Comparison of ENCODE assay signal across 12 mouse cellular contexts in the genomic region with DNA sequence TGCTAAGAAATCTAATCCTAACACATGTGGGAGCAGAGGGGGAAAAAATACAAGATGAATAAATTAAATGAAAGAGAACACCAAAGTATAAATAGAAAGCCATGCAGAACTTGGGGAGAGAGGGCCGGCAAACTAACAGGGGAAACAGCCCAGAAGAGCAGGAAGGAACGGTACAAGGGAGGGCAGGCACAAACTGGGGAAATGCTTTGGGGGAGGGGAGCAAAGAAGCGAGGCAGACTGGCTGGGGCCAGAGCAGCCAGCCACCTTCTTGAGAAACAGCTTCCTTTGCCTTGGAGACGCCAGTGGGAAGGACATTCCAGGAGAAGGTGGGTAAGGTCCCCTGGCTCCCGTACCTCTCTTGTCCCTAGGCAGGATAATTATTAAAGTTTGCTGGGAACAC. TPM values are rescaled to one million over a fixed set of nuclear protein-coding genes. Genes with fewer than 3 reads are reported as not detected.
A peak's percentile ranks its signal among the peaks of the same experiment; 100 is the strongest.
DNase-seq lines count a peak whose midpoint lies in the region; ATAC-seq and TF ChIP-seq lines count a peak whose summit lies in the region.
"Had no signal": no experiment of that assay in that cellular context is flagged by ENCODE, and none has a peak within 500 bp of the region (broad histone marks: within the 10 kb centered on the region; RNA-seq: fewer than 3 reads in every experiment).

No protein-coding gene starts in this region.

- no peak for ATAC-seq in heart, postnatal 0 days (ENCODE audit: insufficient read depth, low read depth)
- ATAC-seq in embryonic facial prominence, embryonic 14.5 days (ENCODE audit: low read depth): peak; percentile 66

- H3K4me2 ChIP-seq in heart, postnatal 0 days (ENCODE audit: low read depth, low read length): 0 out of 2 replicates have a peak overlapping the region, but pooled peaks have one; percentile 7
- H3K4me2 ChIP-seq in embryonic facial prominence, embryonic 14.5 days (ENCODE audit: low read depth, low read length): peak overlapping the region; percentile 26

- no peak overlapping the region for H3K9ac ChIP-seq in heart, postnatal 0 days (replicated peaks; ENCODE audit: low read depth, low read length)
- no peak overlapping the region for H3K9ac ChIP-seq in embryonic facial prominence, embryonic 14.5 days (ENCODE audit: low read depth, low read length)

- no peak for DNase-seq in heart, postnatal 0 days (ENCODE audit: low spot score)
- no peak for DNase-seq in heart, adult 18-20 months
- DNase-seq in NIH3T3 (ENCODE audit: low read depth): peak; percentile 79
- DNase-seq in embryonic facial prominence, embryonic 14.5 days (ENCODE audit: low spot score): peak; percentile 60
- DNase-seq in liver: peak; percentile 14
- no peak for DNase-seq in adrenal gland, postnatal 14 days
- no peak for DNase-seq in gastrocnemius, postnatal 36 days
- no peak for DNase-seq in natural killer cell, adult 2 months (ENCODE audit: low spot score in 2 of 2)
- DNase-seq: adrenal gland, adult 8-10 months; cerebellum, postnatal 25 days; right cerebral cortex, adult 18-20 months had no signal

- no peaks in the 10 kb centered on the region for H3K27me3 ChIP-seq in heart, postnatal 0 days (ENCODE audit: control insufficient read depth, insufficient read depth, low read length)
- no peaks in the 10 kb centered on the region for H3K27me3 ChIP-seq in embryonic facial prominence, embryonic 14.5 days (replicated peaks; ENCODE audit: control insufficient read depth, insufficient read depth, low read length)

- H3K4me1 ChIP-seq in heart, postnatal 0 days (ENCODE audit: control insufficient read depth, insufficient read depth): no peaks in the 10 kb centered on the region
- peaks cover 13% of the 10 kb centered on the region for H3K4me1 ChIP-seq in embryonic facial prominence, embryonic 14.5 days (ENCODE audit: control insufficient read depth, insufficient read depth, low read length)

- intact Hi-C loops in gastrocnemius, postnatal 36 days (cut with DNase I): loop anchor here (10.0 kb wide), 1 partner anchor 1003 kb away; no protein-coding TSS in a partner anchor

- no peak for TF ChIP-seq EP300 in heart, postnatal 0 days (IDR thresholded peaks at IDR 0.05; ENCODE audit: low read depth)

- TF ChIP-seq CTCF in heart, postnatal 0 days (IDR thresholded peaks at IDR 0.05; ENCODE audit: low read depth): no peak

- H3K4me3 ChIP-seq in heart, postnatal 0 days (ENCODE audit: low read depth, low read length): no peak overlapping the region
- H3K4me3 ChIP-seq in embryonic facial prominence, embryonic 14.5 days (ENCODE audit: low read depth, low read length): no peak overlapping the region

- H3K9me3 ChIP-seq in heart, postnatal 0 days (replicated peaks; ENCODE audit: control insufficient read depth, low read length): no peaks in the 10 kb centered on the region
- H3K9me3 ChIP-seq in embryonic facial prominence, embryonic 14.5 days (ENCODE audit: control insufficient read depth, low read length): no peaks in the 10 kb centered on the region

- no peaks in the 10 kb centered on the region for H3K36me3 ChIP-seq in heart, postnatal 0 days (replicated peaks; ENCODE audit: control insufficient read depth, insufficient read depth, low read length)
- H3K36me3 ChIP-seq in embryonic facial prominence, embryonic 14.5 days (ENCODE audit: control insufficient read depth, insufficient read depth, low read length): peaks cover 54% of the 10 kb centered on the region

- WGBS in heart, postnatal 0 days: 27% methylated on average over 5 of the region's 5 CpGs
- 9% methylated on average over 5 of the region's 5 CpGs for WGBS in embryonic facial prominence, embryonic 14.5 days

- peak overlapping the region; percentile 44 for H3K27ac ChIP-seq in heart, postnatal 0 days (ENCODE audit: low read depth)
- peak overlapping the region; percentile 68 for H3K27ac ChIP-seq in embryonic facial prominence, embryonic 14.5 days (replicated peaks; ENCODE audit: low read depth, low read length)

RNA-seq across cellular contexts. Expression of gene Hmga2, which starts 14.5 kb away (rescaled TPM):
- 0.77 and 1.0 TPM in 2 replicates for total RNA-seq in heart, postnatal 0 days (2014; rRNA removed; ENCODE audit: low replicate concordance)
- polyA plus RNA-seq in heart, postnatal 0 days (2015; fragmentation: Nextera tagmentation; extraction: Ambion mirVana): 0.53 and 0.63 TPM in 2 replicates
- total RNA-seq in heart, adult 18-20 months (2021): not detected
- polyA plus RNA-seq in embryonic facial prominence, embryonic 14.5 days (2014; fragmentation: Nextera tagmentation; extraction: Ambion mirVana): 11.1 and 18.0 TPM in 2 replicates
- total RNA-seq in adrenal gland, postnatal 14 days (2021): 6.5 and 6.9 TPM in 2 replicates
- not detected for total RNA-seq in gastrocnemius, postnatal 36 days (2021)
- total RNA-seq: monocyte, adult 5-6 weeks had no signal

Comparison
In these comparisons a context has a peak if more than half of its experiments do, and no peak if none do; other contexts are left out.
1. DNase-seq: peak in NIH3T3 (single experiment), embryonic facial prominence, embryonic 14.5 days (single experiment) and liver (single experiment); none in heart, postnatal 0 days (single experiment), heart, adult 18-20 months (0 of 2), adrenal gland, postnatal 14 days (single experiment), gastrocnemius, postnatal 36 days (0 of 2) and natural killer cell, adult 2 months (0 of 2).